Comparison of ENCODE assay signal across 11 mouse cellular contexts in the genomic region with DNA sequence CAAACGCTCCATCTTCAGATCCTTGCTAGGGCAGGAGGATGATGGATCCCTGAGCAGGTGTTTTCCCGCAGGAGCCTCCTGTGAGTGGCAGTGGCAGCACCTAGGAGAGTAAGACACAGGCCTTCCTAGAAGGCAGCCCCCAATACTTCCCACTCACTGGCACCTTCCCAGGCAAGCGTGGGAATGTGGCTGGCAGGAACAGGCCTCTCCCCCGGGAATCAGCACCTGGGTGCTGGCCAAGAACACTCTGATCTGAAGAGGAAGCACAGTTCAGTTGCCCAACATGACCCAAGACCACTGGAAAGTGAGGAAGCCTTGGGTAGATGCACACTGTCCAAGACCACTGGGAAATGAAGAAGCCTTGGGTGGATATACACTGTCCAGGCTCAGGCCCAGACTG. TPM values are rescaled to one million over a fixed set of nuclear protein-coding genes. Genes with fewer than 3 reads are reported as not detected.
DNase-seq lines count a peak whose midpoint lies in the region; ATAC-seq and TF ChIP-seq lines count a peak whose summit lies in the region.
"Had no signal": no experiment of that assay in that cellular context is flagged by ENCODE, and none has a peak within 500 bp of the region (broad histone marks: within the 10 kb centered on the region; RNA-seq: fewer than 3 reads in every experiment).

No protein-coding gene starts in this region.

- peak overlapping the region; percentile 65 for H3K27ac ChIP-seq in layer of hippocampus, adult 2 months
- H3K27ac ChIP-seq in stomach, postnatal 0 days (replicated peaks), result no peak overlapping the region; the same call in 1 of the 2 replicates
- H3K27ac ChIP-seq in midbrain, embryonic 11.5 days (ENCODE audit: low read depth, low read length), result no peak overlapping the region
- H3K27ac ChIP-seq: midbrain, embryonic 15.5 days had no signal

- peaks cover 39% of the 10 kb centered on the region for H3K4me1 ChIP-seq in lung, adult 2 months (ENCODE audit: control insufficient read depth, insufficient read depth, low read length)
- peaks cover 5% of the 10 kb centered on the region; the same call in 1 of the 2 replicates for H3K4me1 ChIP-seq in stomach, postnatal 0 days (replicated peaks; ENCODE audit: control insufficient read depth, insufficient read depth)
- no peaks in the 10 kb centered on the region for H3K4me1 ChIP-seq in midbrain, embryonic 11.5 days (ENCODE audit: control insufficient read depth, insufficient read depth, low read length)
- H3K4me1 ChIP-seq: midbrain, embryonic 15.5 days had no signal

- no peaks in the 10 kb centered on the region for H3K27me3 ChIP-seq in stomach, postnatal 0 days (ENCODE audit: control insufficient read depth, insufficient read depth, low read length)
- H3K27me3 ChIP-seq in midbrain, embryonic 11.5 days (ENCODE audit: control insufficient read depth, insufficient read depth, low read length), result no peaks in the 10 kb centered on the region
- H3K27me3 ChIP-seq: midbrain, embryonic 15.5 days had no signal

- H3K4me3 ChIP-seq in lung, adult 2 months (replicated peaks; ENCODE audit: extremely low read depth, low read depth, low read length), result no peak overlapping the region
- H3K4me3 ChIP-seq in layer of hippocampus, adult 2 months, result no peak overlapping the region
- H3K4me3 ChIP-seq in stomach, postnatal 0 days (ENCODE audit: low read depth, low read length), result no peak overlapping the region
- H3K4me3 ChIP-seq in midbrain, embryonic 11.5 days (ENCODE audit: low read depth, low read length), result no peak overlapping the region
- H3K4me3 ChIP-seq: midbrain, embryonic 15.5 days had no signal

- ATAC-seq in stomach, postnatal 0 days (ENCODE audit: low FRiP score, low TSS enrichment), result no peak
- no peak for ATAC-seq in midbrain, embryonic 11.5 days (ENCODE audit: low FRiP score)
- no peak for ATAC-seq in CD4-positive, CD25-positive, alpha-beta regulatory T cell, adult 4 months
- ATAC-seq: midbrain, embryonic 15.5 days had no signal

- DNase-seq in adrenal gland, adult 2 months, result peak; percentile 54
- no peak for DNase-seq in adrenal gland, adult 8-10 months
- DNase-seq in lung, adult 18-20 months, result peak; percentile 81 to 89
- no peak for DNase-seq in lung, adult 2 months
- peak; percentile 73 to 76 for DNase-seq in layer of hippocampus, adult 2 months (ENCODE audit: low spot score in 2 of 2)
- peak; percentile 39 for DNase-seq in stomach, postnatal 0 days (ENCODE audit: low spot score)
- no peak for DNase-seq in midbrain, embryonic 11.5 days (ENCODE audit: low spot score, missing footprints)

- TF ChIP-seq CTCF in lung, adult 2 months (IDR thresholded peaks at IDR 0.05; ENCODE audit: insufficient read depth, low read length), result no peak
- no peak for TF ChIP-seq CTCF in layer of hippocampus, adult 2 months (conservative IDR thresholded peaks at IDR 0.05)
- TF ChIP-seq CTCF in stomach, postnatal 0 days (IDR thresholded peaks at IDR 0.05; ENCODE audit: low read depth), result no peak

- H3K4me2 ChIP-seq in stomach, postnatal 0 days (replicated peaks; ENCODE audit: low read depth), result no peak overlapping the region
- no peak overlapping the region for H3K4me2 ChIP-seq in midbrain, embryonic 11.5 days
- H3K4me2 ChIP-seq: midbrain, embryonic 15.5 days had no signal

- H3K9me3 ChIP-seq in stomach, postnatal 0 days (ENCODE audit: control insufficient read depth, low read length), result no peaks in the 10 kb centered on the region
- H3K9me3 ChIP-seq in midbrain, embryonic 11.5 days (ENCODE audit: control insufficient read depth, low read length), result no peaks in the 10 kb centered on the region
- H3K9me3 ChIP-seq: midbrain, embryonic 15.5 days had no signal

- no peak for TF ChIP-seq POLR2A in lung, adult 2 months (IDR thresholded peaks at IDR 0.05; ENCODE audit: borderline replicate concordance, extremely low read depth, low read depth, low read length)

- TF ChIP-seq EP300 in stomach, postnatal 0 days (optimal IDR thresholded peaks at IDR 0.05), result no peak

- no peak overlapping the region for H3K9ac ChIP-seq in stomach, postnatal 0 days (ENCODE audit: low read length)
- no peak overlapping the region for H3K9ac ChIP-seq in midbrain, embryonic 11.5 days (ENCODE audit: low read length)
- H3K9ac ChIP-seq: midbrain, embryonic 15.5 days had no signal

- 40% methylated on average over 4 of the region's 4 CpGs for WGBS in lung, adult 2 months
- WGBS in stomach, postnatal 0 days, result 54% methylated on average over 4 of the region's 4 CpGs
- 88% methylated on average over 4 of the region's 4 CpGs for WGBS in midbrain, embryonic 11.5 days

- H3K36me3 ChIP-seq in stomach, postnatal 0 days (ENCODE audit: control insufficient read depth, insufficient read depth, low read length), result no peaks in the 10 kb centered on the region
- H3K36me3 ChIP-seq in midbrain, embryonic 11.5 days (ENCODE audit: control insufficient read depth, insufficient read depth, low read length), result no peaks in the 10 kb centered on the region
- H3K36me3 ChIP-seq: midbrain, embryonic 15.5 days had no signal

RNA-seq across cellular contexts. Expression of a gene that starts 24.7 kb away (rescaled TPM):
- 100 to 1,000 TPM in 1 of 2 experiments, 10 to 100 TPM in 1; 71.2 to 146 TPM for total RNA-seq in adrenal gland, adult 2 months (2021)
- polyA plus RNA-seq in adrenal gland, adult 2 months (2012; rRNA removed), result 355 and 444 TPM in 2 replicates
- total RNA-seq in adrenal gland, adult 8-10 months (2022), result 100 to 1,000 TPM; 105 to 245 (median 172) TPM
- 1,942 and 2,032 TPM in 2 replicates for polyA plus RNA-seq in lung, adult 2 months (2012; rRNA removed)
- 10 to 100 TPM; 72.2 to 74.3 TPM for total RNA-seq in layer of hippocampus, adult 2 months (2021)
- 49.7 and 54.3 TPM in 2 replicates for polyA plus RNA-seq in stomach, postnatal 0 days (2015; fragmentation: Nextera tagmentation; extraction: Ambion mirVana)
- polyA plus RNA-seq in midbrain, embryonic 11.5 days (2014; fragmentation: Nextera tagmentation; extraction: Ambion mirVana), result 52.6 and 58.3 TPM in 2 replicates
- not detected for polyA plus RNA-seq in CD4-positive, CD25-positive, alpha-beta regulatory T cell, adult 4 months (2017; shearing (Covaris generic))

RNA-seq across cellular contexts. Expression of a gene that starts 31.4 kb away (rescaled TPM):
- total RNA-seq in adrenal gland, adult 2 months (2021), result not detected
- not detected in 2 replicates for polyA plus RNA-seq in adrenal gland, adult 2 months (2012; rRNA removed)
- not detected for total RNA-seq in adrenal gland, adult 8-10 months (2022)
- not detected in 2 replicates for polyA plus RNA-seq in lung, adult 2 months (2012; rRNA removed)
- total RNA-seq in layer of hippocampus, adult 2 months (2021), result not detected
- polyA plus RNA-seq in stomach, postnatal 0 days (2015; fragmentation: Nextera tagmentation; extraction: Ambion mirVana), result 0.18 TPM in 1 of 2 replicates, not detected in the other
- polyA plus RNA-seq in midbrain, embryonic 11.5 days (2014; fragmentation: Nextera tagmentation; extraction: Ambion mirVana), result not detected in 2 replicates
- not detected for polyA plus RNA-seq in CD4-positive, CD25-positive, alpha-beta regulatory T cell, adult 4 months (2017; shearing (Covaris generic))
- polyA plus RNA-seq: large intestine, adult 2 months; midbrain, embryonic 15.5 days; testis, adult 2 months had no signal

RNA-seq across cellular contexts. Expression of a gene that starts 38.6 kb away (rescaled TPM):
- 10 to 100 TPM; 17.6 to 21.1 TPM for total RNA-seq in adrenal gland, adult 2 months (2021)
- polyA plus RNA-seq in adrenal gland, adult 2 months (2012; rRNA removed), result 37.1 and 49.2 TPM in 2 replicates
- 10 to 100 TPM; 23.7 to 32.6 (median 28.4) TPM for total RNA-seq in adrenal gland, adult 8-10 months (2022)
- 108 and 124 TPM in 2 replicates for polyA plus RNA-seq in lung, adult 2 months (2012; rRNA removed)
- 10 to 100 TPM; 32.7 to 35.7 TPM for total RNA-seq in layer of hippocampus, adult 2 months (2021)
- polyA plus RNA-seq in stomach, postnatal 0 days (2015; fragmentation: Nextera tagmentation; extraction: Ambion mirVana), result 4.8 and 5.6 TPM in 2 replicates
- 40.8 and 47.5 TPM in 2 replicates for polyA plus RNA-seq in midbrain, embryonic 11.5 days (2014; fragmentation: Nextera tagmentation; extraction: Ambion mirVana)
- 10 to 100 TPM; 21.9 to 33.0 TPM for polyA plus RNA-seq in CD4-positive, CD25-positive, alpha-beta regulatory T cell, adult 4 months (2017; shearing (Covaris generic))

RNA-seq across cellular contexts. Expression of a gene that starts 49.1 kb away (rescaled TPM):
- total RNA-seq in adrenal gland, adult 2 months (2021), result 100 to 1,000 TPM; 469 to 591 TPM
- 584 and 714 TPM in 2 replicates for polyA plus RNA-seq in adrenal gland, adult 2 months (2012; rRNA removed)
- total RNA-seq in adrenal gland, adult 8-10 months (2022), result 100 to 1,000 TPM in 3 of 4 experiments, 10 to 100 TPM in 1; 86.0 to 354 (median 247) TPM
- polyA plus RNA-seq in lung, adult 2 months (2012; rRNA removed), result 106 and 134 TPM in 2 replicates
- total RNA-seq in layer of hippocampus, adult 2 months (2021), result 1 to 10 TPM; 1.6 to 2.5 TPM
- polyA plus RNA-seq in stomach, postnatal 0 days (2015; fragmentation: Nextera tagmentation; extraction: Ambion mirVana), result 109 and 120 TPM in 2 replicates
- polyA plus RNA-seq in midbrain, embryonic 11.5 days (2014; fragmentation: Nextera tagmentation; extraction: Ambion mirVana), result 8.2 TPM in 2 replicates
- 1 to 10 TPM; 5.8 to 7.7 TPM for polyA plus RNA-seq in CD4-positive, CD25-positive, alpha-beta regulatory T cell, adult 4 months (2017; shearing (Covaris generic))

Comparison
In these comparisons a context has a peak if more than half of its experiments do, and no peak if none do; other contexts are left out.
1. DNase-seq: peak in adrenal gland, adult 2 months (single experiment), lung, adult 18-20 months (2 of 2), layer of hippocampus, adult 2 months (2 of 2) and stomach, postnatal 0 days (single experiment); none in adrenal gland, adult 8-10 months (single experiment), lung, adult 2 months (single experiment) and midbrain, embryonic 11.5 days (single experiment).
2. RNA of a gene that starts 24.7 kb away (polyA plus RNA-seq): 1,942 to 2,032 TPM in lung, adult 2 months, 355 to 444 TPM in adrenal gland, adult 2 months, 52.6 to 58.3 TPM in midbrain, embryonic 11.5 days and 49.7 to 54.3 TPM in stomach, postnatal 0 days; not detected in CD4-positive, CD25-positive, alpha-beta regulatory T cell, adult 4 months; every median in the first group is over 10 times any median in the second.